Mouse (Mus musculus) lung, embryonic 16.5 days (tissue): ENCODE measurements at regions not wholly inside any gene's neighbourhood (a gene's known extent, or its start where the extent isn't known, plus 50 kb on each side); places are given as distances from the start of the nearest gene placed in this dataset.
A peak's percentile ranks its signal among the peaks of the same experiment; 100 is the strongest.

Experiments
- ATAC-seq: fragments of 200-750 bp; cut with Nextera tagmentation; 2 replicates; pipeline ENCODE4 v1.8.0; 2017; ENCODE audit warnings: low read depth, mild to moderate bottlenecking, moderate library complexity
- H3K27ac ChIP-seq: fragments of 300-500 bp; sonication (generic); 2 replicates; pipeline ENCODE4 v1.5.1; 2014; ENCODE audit warnings: mild to moderate bottlenecking, control low read depth, low read length
- H3K27me3 ChIP-seq: fragments of 300-500 bp; sonication (generic); 2 replicates; pipeline ENCODE4 v1.6.1; 2014; ENCODE audit warnings: low read depth, low read length, mixed read lengths; ENCODE audit not compliant: control insufficient read depth, insufficient read depth
- H3K36me3 ChIP-seq: fragments of 300-500 bp; sonication (generic); 2 replicates; pipeline ENCODE4 v1.6.1; 2014; ENCODE audit warnings: low read length; ENCODE audit not compliant: control insufficient read depth, insufficient read depth
- H3K4me1 ChIP-seq: fragments of 300-500 bp; sonication (generic); replicated peaks from 2 replicates; pipeline ENCODE4 v1.6.1; 2014; ENCODE audit warnings: low read length, mixed read lengths; ENCODE audit not compliant: control insufficient read depth, insufficient read depth
- H3K4me2 ChIP-seq: fragments of 300-500 bp; sonication (generic); 2 replicates; pipeline ENCODE4 v1.6.1; 2014; ENCODE audit warnings: low read depth, low read length, control low read depth
- H3K4me3 ChIP-seq: fragments of 300-500 bp; sonication (generic); 2 replicates; pipeline ENCODE4 v1.5.1; 2014; ENCODE audit warnings: mild to moderate bottlenecking, low read length, control low read depth
- H3K9ac ChIP-seq: fragments of 300-500 bp; sonication (generic); 2 replicates; pipeline ENCODE4 v1.6.1; 2014; ENCODE audit warnings: low read length, control low read depth
- H3K9me3 ChIP-seq: fragments of 300-500 bp; sonication (generic); 2 replicates; pipeline ENCODE4 v1.6.1; 2016; ENCODE audit warnings: low read length; ENCODE audit not compliant: control insufficient read depth
- WGBS: fragments of 180-500 bp; shearing (Covaris S2); extraction: QIAGEN DNeasy Blood & Tissue Kit; methylation state at CpG from one replicate; pipeline ENCODE4 v1.1.7; 2014; 5-methylcytosine and 5-hydroxymethylcytosine counted together

- Histone ChIP-seq H3K36me3 (no peaks in the 10 kb centered on the region), H3K4me3 (no peak overlapping the region), H3K4me2 (no peak overlapping the region), H3K4me1 (peaks cover 4% of the 10 kb centered on the region; the same call in 1 of the 2 replicates), H3K27me3 (peaks cover 5% of the 10 kb centered on the region; the same call in 1 of the 2 replicates), H3K27ac (no peak overlapping the region), H3K9ac (no peak overlapping the region), H3K9me3 (no peaks in the 10 kb centered on the region)
- 85% methylated on average over 12 of the region's 12 CpGs for WGBS
- no peak for ATAC-seq
Measured at GRCm38 (mm10) chr8:25358539-25359165, 534.5 kb upstream of the Adam5 start.

GRCm38 (mm10) chr8:25353822-25354770 is 529.9 kb upstream of the Adam5 start:
- no peak for ATAC-seq
- no peaks in the 10 kb centered on the region for H3K36me3 ChIP-seq
- H3K27ac ChIP-seq, result no peak overlapping the region
- no peaks in the 10 kb centered on the region for H3K9me3 ChIP-seq
- H3K4me3 ChIP-seq, result 0 out of 2 replicates have a peak overlapping the region, but pooled peaks have one; percentile 10
- peak overlapping the region; percentile 36 for H3K4me2 ChIP-seq
- H3K4me1 ChIP-seq, result peaks cover 4% of the 10 kb centered on the region; the same call in 1 of the 2 replicates
- 15% methylated on average over 27 of the region's 27 CpGs for WGBS
- peak overlapping the region; percentile 21; the same call in 1 of the 2 replicates for H3K9ac ChIP-seq
- H3K27me3 ChIP-seq, result peaks cover 15% of the 10 kb centered on the region

GRCm38 (mm10) chr8:25353405-25353804 is 529.2 kb upstream of the Adam5 start:
- Histone ChIP-seq H3K9me3 (no peaks in the 10 kb centered on the region), H3K27ac (no peak overlapping the region), H3K36me3 (no peaks in the 10 kb centered on the region), H3K9ac (no peak overlapping the region), H3K4me1 (peaks cover 4% of the 10 kb centered on the region; the same call in 1 of the 2 replicates), H3K4me3 (no peak overlapping the region), H3K4me2 (no peak overlapping the region; the same call in 1 of the 2 replicates), H3K27me3 (peaks cover 15% of the 10 kb centered on the region)
- WGBS, result 57% methylated on average over 7 of the region's 7 CpGs
- ATAC-seq, result no peak

GRCm38 (mm10) chr8:25348003-25348683 is 524.0 kb upstream of the Adam5 start:
- Histone ChIP-seq H3K4me3 (no peak overlapping the region), H3K4me2 (no peak overlapping the region), H3K27ac (no peak overlapping the region), H3K9ac (no peak overlapping the region), H3K4me1 (peaks cover under 1% of the 10 kb centered on the region; the same call in 1 of the 2 replicates), H3K36me3 (no peaks in the 10 kb centered on the region), H3K9me3 (no peaks in the 10 kb centered on the region), H3K27me3 (peaks cover 6% of the 10 kb centered on the region)
- 74% methylated on average over 10 of the region's 10 CpGs for WGBS
- ATAC-seq, result no peak

GRCm38 (mm10) chr8:25343160-25343602 is 519.0 kb upstream of the Adam5 start:
- Histone ChIP-seq H3K9me3 (no peaks in the 10 kb centered on the region), H3K4me2 (peak overlapping the region; percentile 34; the same call in 1 of the 2 replicates), H3K9ac (no peak overlapping the region), H3K4me1 (peaks cover 8% of the 10 kb centered on the region), H3K27me3 (no peaks in the 10 kb centered on the region), H3K27ac (peak overlapping the region; percentile 40; the same call in 1 of the 2 replicates), H3K36me3 (no peaks in the 10 kb centered on the region), H3K4me3 (no peak overlapping the region)
- WGBS, result 35% methylated on average over 10 of the region's 10 CpGs
- peak; percentile 94 for ATAC-seq

- H3K27me3 ChIP-seq, result no peaks in the 10 kb centered on the region
- H3K27ac ChIP-seq, result peak overlapping the region; percentile 23; the same call in 1 of the 2 replicates
- no peak overlapping the region for H3K4me2 ChIP-seq
- peak; percentile 21; the same call in 1 of the 2 replicates for ATAC-seq
- WGBS, result 82% methylated on average over 5 of the region's 5 CpGs
- no peaks in the 10 kb centered on the region for H3K36me3 ChIP-seq
- H3K4me3 ChIP-seq, result no peak overlapping the region
- H3K9me3 ChIP-seq, result no peaks in the 10 kb centered on the region
- H3K9ac ChIP-seq, result no peak overlapping the region
- peaks cover 8% of the 10 kb centered on the region for H3K4me1 ChIP-seq
Measured at GRCm38 (mm10) chr8:25342501-25342900, 518.3 kb upstream of the Adam5 start.

- Histone ChIP-seq H3K9ac (no peak overlapping the region), H3K9me3 (no peaks in the 10 kb centered on the region; the same call in 1 of the 2 replicates), H3K27me3 (no peaks in the 10 kb centered on the region), H3K4me3 (no peak overlapping the region), H3K4me1 (peaks cover 8% of the 10 kb centered on the region), H3K27ac (no peak overlapping the region), H3K36me3 (no peaks in the 10 kb centered on the region), H3K4me2 (no peak overlapping the region)
- WGBS, result 45% methylated on average over 5 of the region's 5 CpGs
- ATAC-seq, result no peak
Measured at GRCm38 (mm10) chr8:25341225-25341624, 517.1 kb upstream of the Adam5 start.

- no peaks in the 10 kb centered on the region for H3K27me3 ChIP-seq
- H3K36me3 ChIP-seq, result no peaks in the 10 kb centered on the region
- H3K4me3 ChIP-seq, result no peak overlapping the region
- peaks cover 8% of the 10 kb centered on the region for H3K4me1 ChIP-seq
- 71% methylated on average over 2 of the region's 2 CpGs for WGBS
- H3K9ac ChIP-seq, result no peak overlapping the region
- H3K9me3 ChIP-seq, result no peaks in the 10 kb centered on the region; the same call in 1 of the 2 replicates
- no peak for ATAC-seq
- no peak overlapping the region for H3K4me2 ChIP-seq
- H3K27ac ChIP-seq, result no peak overlapping the region
Measured at GRCm38 (mm10) chr8:25340729-25341128, 516.6 kb upstream of the Adam5 start.
